Mouse (Mus musculus): Measurements from ENCODE around the gene Hat1.

GRCm38 (mm10) chr2:71466861-71467450, 78.2 kb downstream of the Hat1 start:
- TF ChIP-seq CTCF (IDR thresholded peaks at IDR 0.05; ENCODE audit: borderline replicate concordance, control insufficient read depth, extremely low read depth, insufficient read depth, low read length, poor library complexity) (no peak), POLR2A (IDR thresholded peaks at IDR 0.05; ENCODE audit: control insufficient read depth, extremely low read depth, insufficient read depth, low read length, poor library complexity) (no peak)
